Mouse (Mus musculus): ENCODE data around the gene 1110051M20Rik. TPM values are rescaled to one million over a fixed set of nuclear protein-coding genes. Genes with fewer than 3 reads are reported as not detected.

Gene 1110051M20Rik
- total RNA-seq, 2 experiments from 2014 or later = 90.6 to 107 TPM

- DNase-seq (ENCODE audit: extremely low spot score in 1 of 2, low spot score in 2 of 2) = no peak
- intact Hi-C loops (cut with DNase I) = no loop called here
- no peak overlapping the region for H3K4me3 ChIP-seq
- 0 out of 2 replicates have a peak overlapping the region, but pooled peaks have one; percentile 12 for H3K27ac ChIP-seq
- TF ChIP-seq CTCF (IDR thresholded peaks at IDR 0.05) = no peak
Measured at GRCm38 (mm10) chr2:91312578-91313311, 131.8 kb downstream of the 1110051M20Rik start.

GRCm38 (mm10) chr2:91309546-91309945 lies 135.0 kb downstream of the 1110051M20Rik start:
- H3K4me3 ChIP-seq = no peak overlapping the region
- intact Hi-C loops (cut with DNase I) = no loop called here
- no peak overlapping the region for H3K27ac ChIP-seq
- DNase-seq (ENCODE audit: extremely low spot score in 1 of 2, low spot score in 2 of 2) = no peak
- no peak for TF ChIP-seq CTCF (IDR thresholded peaks at IDR 0.05)

- no peak for DNase-seq (ENCODE audit: extremely low spot score in 1 of 2, low spot score in 2 of 2)
- TF ChIP-seq CTCF (IDR thresholded peaks at IDR 0.05) = no peak
- intact Hi-C loops (cut with DNase I) = no loop called here
- H3K27ac ChIP-seq = no peak overlapping the region
- no peak overlapping the region for H3K4me3 ChIP-seq
Measured at GRCm38 (mm10) chr2:91308680-91309079, 135.8 kb downstream of the 1110051M20Rik start.

- no peak overlapping the region for H3K27ac ChIP-seq
- no peak for TF ChIP-seq CTCF (IDR thresholded peaks at IDR 0.05)
- no peak overlapping the region for H3K4me3 ChIP-seq
- intact Hi-C loops (cut with DNase I) = no loop called here
- no peak for DNase-seq (ENCODE audit: extremely low spot score in 1 of 2, low spot score in 2 of 2)
Measured at GRCm38 (mm10) chr2:91306589-91306988, 137.9 kb downstream of the 1110051M20Rik start.

GRCm38 (mm10) chr2:91305926-91306325 lies 138.6 kb downstream of the 1110051M20Rik start:
- H3K4me3 ChIP-seq = no peak overlapping the region
- intact Hi-C loops (cut with DNase I) = no loop called here
- no peak for DNase-seq (ENCODE audit: extremely low spot score in 1 of 2, low spot score in 2 of 2)
- no peak for TF ChIP-seq CTCF (IDR thresholded peaks at IDR 0.05)
- H3K27ac ChIP-seq = no peak overlapping the region

- intact Hi-C loops (cut with DNase I) = no loop called here
- DNase-seq (ENCODE audit: extremely low spot score in 1 of 2, low spot score in 2 of 2) = peak in 1 of 2 experiments; percentile 44
- Histone ChIP-seq H3K27ac (peak overlapping the region; percentile 59), H3K4me3 (no peak overlapping the region)
- TF ChIP-seq CTCF (IDR thresholded peaks at IDR 0.05) = no peak
Measured at GRCm38 (mm10) chr2:91302845-91303244, 141.7 kb downstream of the 1110051M20Rik start.

GRCm38 (mm10) chr2:91301836-91302235 lies 142.7 kb downstream of the 1110051M20Rik start:
- peak; percentile 1; the same call in 1 of the 2 replicates for TF ChIP-seq CTCF (IDR thresholded peaks at IDR 0.05)
- no peak overlapping the region for H3K27ac ChIP-seq
- no peak for DNase-seq (ENCODE audit: extremely low spot score in 1 of 2, low spot score in 2 of 2)
- intact Hi-C loops (cut with DNase I) = no loop called here
- no peak overlapping the region for H3K4me3 ChIP-seq

- H3K4me3 ChIP-seq = no peak overlapping the region
- DNase-seq (ENCODE audit: extremely low spot score in 1 of 2, low spot score in 2 of 2) = no peak
- no peak; the same call in 1 of the 2 replicates for TF ChIP-seq CTCF (IDR thresholded peaks at IDR 0.05)
- no peak overlapping the region for H3K27ac ChIP-seq
- intact Hi-C loops (cut with DNase I) = no loop called here
Measured at GRCm38 (mm10) chr2:91300784-91301183, 143.7 kb downstream of the 1110051M20Rik start.

- intact Hi-C loops (cut with DNase I) = no loop called here
- H3K4me3 ChIP-seq = no peak overlapping the region
- H3K27ac ChIP-seq = no peak overlapping the region
- TF ChIP-seq CTCF (IDR thresholded peaks at IDR 0.05) = no peak
- DNase-seq (ENCODE audit: extremely low spot score in 1 of 2, low spot score in 2 of 2) = no peak
Measured at GRCm38 (mm10) chr2:91299156-91299555, 145.3 kb downstream of the 1110051M20Rik start.

- no peak for TF ChIP-seq CTCF (IDR thresholded peaks at IDR 0.05)
Measured at GRCm38 (mm10) chr2:91295895-91296294, 148.6 kb downstream of the 1110051M20Rik start.

GRCm38 (mm10) chr2:91294226-91294625 lies 150.3 kb downstream of the 1110051M20Rik start:
- H3K27ac ChIP-seq = no peak overlapping the region
- DNase-seq (ENCODE audit: extremely low spot score in 1 of 2, low spot score in 2 of 2) = no peak
- H3K4me3 ChIP-seq = no peak overlapping the region
- TF ChIP-seq CTCF (IDR thresholded peaks at IDR 0.05) = no peak
- intact Hi-C loops (cut with DNase I) = no loop called here

More at GRCm38 (mm10) chr2:91295895-91296294, 148.6 kb downstream of the 1110051M20Rik start:
- no peak for DNase-seq (ENCODE audit: extremely low spot score in 1 of 2, low spot score in 2 of 2)
- intact Hi-C loops (cut with DNase I) = no loop called here
- Histone ChIP-seq H3K27ac (no peak overlapping the region), H3K4me3 (no peak overlapping the region)

- no peak for DNase-seq (ENCODE audit: extremely low spot score in 1 of 2, low spot score in 2 of 2)
- TF ChIP-seq CTCF (IDR thresholded peaks at IDR 0.05) = no peak
- Histone ChIP-seq H3K27ac (no peak overlapping the region), H3K4me3 (no peak overlapping the region)
- intact Hi-C loops (cut with DNase I) = no loop called here
Measured at GRCm38 (mm10) chr2:91291197-91292007, 153.1 kb downstream of the 1110051M20Rik start.
